Mouse (Mus musculus): ENCODE results near the gene Ints14. TPM values are rescaled to one million over a fixed set of nuclear protein-coding genes. Genes with fewer than 3 reads are reported as not detected.
"Not testable (repeated sequence)": the region's sequence is repeated elsewhere in the genome, so short reads cannot be mapped to it uniquely, and the experiment has no call there.

Ints14 gene
- polyA plus RNA-seq, 1 experiment, result 19.9 TPM

DNA sequence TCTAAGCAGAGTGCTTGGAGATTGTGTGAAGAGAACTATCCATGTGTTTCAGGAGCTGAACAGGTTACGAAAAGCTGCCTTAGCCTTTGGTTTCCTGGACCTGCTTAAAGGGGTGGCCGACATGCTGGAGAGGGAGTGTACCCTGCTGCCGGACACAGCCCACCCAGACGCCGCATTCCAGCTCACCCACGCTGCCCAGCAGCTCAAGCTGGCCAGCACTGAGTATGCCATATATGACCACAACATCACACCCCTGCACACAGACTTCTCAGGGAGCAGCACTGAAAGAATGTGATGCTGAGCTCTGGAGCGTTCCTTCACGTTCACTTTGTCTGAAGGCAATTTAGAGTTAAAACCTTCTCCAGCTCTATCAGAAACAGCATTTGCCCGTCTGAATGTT is 25.1 kb downstream of the Ints14 start:
- Histone ChIP-seq H3K27me3 (ENCODE audit: control insufficient read depth, insufficient read depth, low read length) (no peaks in the 10 kb centered on the region), H3K27ac (ENCODE audit: control insufficient read depth, insufficient read depth, low read depth, low read length) (no peak overlapping the region), H3K4me3 (ENCODE audit: control insufficient read depth, low read depth, low read length) (no peak overlapping the region), H3K36me3 (ENCODE audit: control insufficient read depth, insufficient read depth, low read length) (peaks cover 4% of the 10 kb centered on the region), H3K4me1 (ENCODE audit: control insufficient read depth, insufficient read depth, low read length) (no peaks in the 10 kb centered on the region)
- no peak; the same call in 1 of the 2 replicates for TF ChIP-seq CTCF (IDR thresholded peaks at IDR 0.05; ENCODE audit: control insufficient read depth, insufficient read depth, insufficient replicate concordance, low read depth, low read length)
- TF ChIP-seq POLR2A (IDR thresholded peaks at IDR 0.05; ENCODE audit: control insufficient read depth, low read depth, low read length), result no peak

DNA sequence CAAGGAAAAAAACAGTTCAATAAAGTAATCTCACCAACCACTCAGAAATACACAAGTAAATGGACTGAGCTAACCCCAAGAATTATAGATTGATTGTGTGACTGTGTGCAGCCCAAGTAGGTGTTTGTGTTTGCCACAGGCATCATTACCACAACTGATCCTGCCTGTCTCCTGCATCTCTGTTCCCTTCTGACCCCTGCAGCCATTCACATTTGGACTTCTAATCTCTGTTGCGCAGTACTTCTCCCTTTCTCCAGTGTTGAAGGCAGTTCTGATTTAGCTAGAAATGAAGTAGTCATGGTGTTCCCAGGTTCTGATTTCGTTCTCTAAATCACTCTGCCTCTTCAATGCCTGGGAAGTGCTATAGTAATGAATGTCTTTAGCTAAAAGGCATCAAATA is 26.9 kb downstream of the Ints14 start:
- no peak for TF ChIP-seq POLR2A (IDR thresholded peaks at IDR 0.05; ENCODE audit: control insufficient read depth, low read depth, low read length)
- no peak for TF ChIP-seq CTCF (IDR thresholded peaks at IDR 0.05; ENCODE audit: control insufficient read depth, insufficient read depth, insufficient replicate concordance, low read depth, low read length)
- Histone ChIP-seq H3K27ac (ENCODE audit: control insufficient read depth, insufficient read depth, low read depth, low read length) (no peak overlapping the region), H3K27me3 (ENCODE audit: control insufficient read depth, insufficient read depth, low read length) (no peaks in the 10 kb centered on the region), H3K4me1 (ENCODE audit: control insufficient read depth, insufficient read depth, low read length) (no peaks in the 10 kb centered on the region), H3K36me3 (ENCODE audit: control insufficient read depth, insufficient read depth, low read length) (peaks cover 4% of the 10 kb centered on the region), H3K4me3 (ENCODE audit: control insufficient read depth, low read depth, low read length) (no peak overlapping the region)

DNA sequence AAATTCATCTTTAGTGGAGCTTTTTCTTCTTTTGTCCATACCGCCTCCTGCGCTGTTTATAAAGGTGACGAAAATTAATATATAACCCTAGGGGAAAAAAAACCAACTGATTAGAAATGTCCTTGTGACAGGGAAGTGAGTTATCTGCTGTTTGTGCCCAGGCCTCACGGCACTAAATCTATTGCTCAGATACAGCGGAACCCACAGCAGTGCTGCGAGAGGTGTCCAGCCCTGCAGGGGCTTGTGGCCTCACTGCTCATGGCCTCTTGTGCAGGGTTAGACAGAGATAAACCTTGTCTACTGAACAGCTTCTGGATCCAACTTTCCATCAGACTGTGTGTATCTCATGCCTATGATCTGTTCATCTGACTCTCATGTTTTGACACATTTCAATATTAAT is 27.7 kb downstream of the Ints14 start:
- Histone ChIP-seq H3K4me1 (ENCODE audit: control insufficient read depth, insufficient read depth, low read length) (no peaks in the 10 kb centered on the region), H3K27me3 (ENCODE audit: control insufficient read depth, insufficient read depth, low read length) (no peaks in the 10 kb centered on the region), H3K4me3 (ENCODE audit: control insufficient read depth, low read depth, low read length) (no peak overlapping the region), H3K36me3 (ENCODE audit: control insufficient read depth, insufficient read depth, low read length) (peaks cover 4% of the 10 kb centered on the region), H3K27ac (ENCODE audit: control insufficient read depth, insufficient read depth, low read depth, low read length) (no peak overlapping the region)
- TF ChIP-seq POLR2A (IDR thresholded peaks at IDR 0.05; ENCODE audit: control insufficient read depth, low read depth, low read length), result no peak

DNA sequence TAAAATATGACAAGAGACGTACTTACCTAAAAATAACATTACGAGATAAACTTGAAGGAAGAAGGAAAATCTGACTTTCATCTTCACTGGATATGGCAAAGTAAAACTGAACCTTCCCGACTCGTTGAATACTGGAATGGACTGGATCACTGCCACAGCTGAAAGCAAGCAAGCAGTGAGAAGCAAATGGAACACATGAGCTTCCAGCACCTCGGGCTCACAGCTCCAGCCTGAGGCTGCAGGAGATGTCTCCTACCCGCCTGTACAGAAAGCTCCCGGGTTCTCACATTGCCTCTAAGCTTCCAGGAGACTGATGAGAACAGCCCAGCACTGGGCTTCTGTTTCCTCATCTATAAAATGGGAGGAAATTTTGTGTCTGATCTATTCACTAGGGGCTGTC is 29.6 kb downstream of the Ints14 start:
- Histone ChIP-seq H3K4me1 (ENCODE audit: control insufficient read depth, insufficient read depth, low read length) (no peaks in the 10 kb centered on the region), H3K27me3 (ENCODE audit: control insufficient read depth, insufficient read depth, low read length) (no peaks in the 10 kb centered on the region), H3K36me3 (ENCODE audit: control insufficient read depth, insufficient read depth, low read length) (peaks cover 4% of the 10 kb centered on the region), H3K4me3 (ENCODE audit: control insufficient read depth, low read depth, low read length) (no peak overlapping the region), H3K27ac (ENCODE audit: control insufficient read depth, insufficient read depth, low read depth, low read length) (no peak overlapping the region)
- no peak for TF ChIP-seq CTCF (IDR thresholded peaks at IDR 0.05; ENCODE audit: control insufficient read depth, insufficient read depth, insufficient replicate concordance, low read depth, low read length)
- no peak for TF ChIP-seq POLR2A (IDR thresholded peaks at IDR 0.05; ENCODE audit: control insufficient read depth, low read depth, low read length)

DNA sequence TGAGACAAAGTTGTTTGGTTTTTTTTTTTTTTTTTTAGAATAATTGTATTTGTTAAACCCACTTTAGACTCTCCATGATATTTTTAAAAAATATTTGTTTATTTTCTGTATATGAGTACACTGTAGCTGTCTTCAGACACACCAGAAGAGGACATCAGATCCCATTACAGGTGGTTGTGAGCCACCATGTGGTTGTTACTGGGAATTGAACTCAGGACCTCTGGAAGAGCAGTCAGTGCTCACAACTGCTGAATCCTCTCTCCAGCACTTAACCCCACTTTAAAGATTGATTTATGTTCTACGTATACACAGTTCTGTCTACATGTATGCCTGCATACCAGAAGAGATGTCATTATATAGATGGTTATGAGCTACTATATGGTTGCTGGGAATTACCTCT is 34.8 kb downstream of the Ints14 start:
- H3K4me1 ChIP-seq (ENCODE audit: control insufficient read depth, insufficient read depth, low read length); H3K36me3 ChIP-seq (ENCODE audit: control insufficient read depth, insufficient read depth, low read length); H3K27me3 ChIP-seq (ENCODE audit: control insufficient read depth, insufficient read depth, low read length); H3K4me3 ChIP-seq (ENCODE audit: control insufficient read depth, low read depth, low read length); H3K27ac ChIP-seq (ENCODE audit: control insufficient read depth, insufficient read depth, low read depth, low read length): not testable (repeated sequence)

DNA sequence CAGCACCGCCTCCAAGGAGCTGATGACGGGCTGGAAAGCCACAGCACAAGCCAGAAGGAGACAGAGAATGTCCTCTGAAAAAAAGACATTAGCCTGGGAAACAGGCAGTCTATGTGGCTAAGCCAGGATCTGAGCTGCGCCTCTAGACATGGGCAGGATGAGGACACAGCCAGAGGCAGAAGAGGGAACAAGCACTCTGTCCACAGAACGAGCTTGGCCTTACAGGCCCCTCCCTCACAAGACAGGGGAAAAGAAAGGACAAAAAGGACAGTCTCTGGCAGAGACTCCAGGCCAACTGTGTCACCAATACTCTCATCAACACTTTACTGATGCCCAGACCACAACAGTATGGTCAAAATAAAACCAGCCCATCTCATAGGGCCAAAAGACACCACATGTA is 40.8 kb downstream of the Ints14 start:
- Histone ChIP-seq H3K4me1 (ENCODE audit: control insufficient read depth, insufficient read depth, low read length) (no peaks in the 10 kb centered on the region), H3K27me3 (ENCODE audit: control insufficient read depth, insufficient read depth, low read length) (no peaks in the 10 kb centered on the region), H3K4me3 (ENCODE audit: control insufficient read depth, low read depth, low read length) (no peak overlapping the region), H3K27ac (ENCODE audit: control insufficient read depth, insufficient read depth, low read depth, low read length) (no peak overlapping the region), H3K36me3 (ENCODE audit: control insufficient read depth, insufficient read depth, low read length) (peaks cover 1% of the 10 kb centered on the region)
- TF ChIP-seq CTCF (IDR thresholded peaks at IDR 0.05; ENCODE audit: control insufficient read depth, insufficient read depth, insufficient replicate concordance, low read depth, low read length) (no peak), POLR2A (IDR thresholded peaks at IDR 0.05; ENCODE audit: control insufficient read depth, low read depth, low read length) (no peak)

DNA sequence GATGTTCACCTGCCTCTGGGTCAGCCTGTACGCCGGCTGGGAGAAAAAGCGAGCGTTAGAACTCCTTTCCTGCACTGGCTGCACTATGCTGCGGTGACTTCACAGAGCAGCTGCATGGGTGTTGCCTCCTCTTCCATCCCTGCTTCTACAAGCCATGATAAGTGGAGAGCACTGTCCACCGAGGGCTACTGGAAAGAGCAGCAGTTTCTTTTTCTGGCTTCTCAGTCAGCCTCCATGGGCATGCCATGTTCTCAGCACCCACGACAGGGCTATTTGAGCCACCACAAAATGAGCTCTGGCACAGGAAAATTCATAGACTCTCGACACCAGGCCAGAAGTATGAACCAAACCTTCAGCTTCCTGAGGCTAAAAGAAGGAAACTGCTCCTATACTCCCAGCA is 45.0 kb downstream of the Ints14 start:
- H3K36me3 ChIP-seq (ENCODE audit: control insufficient read depth, insufficient read depth, low read length), result no peaks in the 10 kb centered on the region; the same call in 1 of the 2 replicates
- no peak overlapping the region for H3K4me3 ChIP-seq (ENCODE audit: control insufficient read depth, low read depth, low read length)
- no peaks in the 10 kb centered on the region for H3K27me3 ChIP-seq (ENCODE audit: control insufficient read depth, insufficient read depth, low read length)
- H3K4me1 ChIP-seq (ENCODE audit: control insufficient read depth, insufficient read depth, low read length), result no peaks in the 10 kb centered on the region
- TF ChIP-seq CTCF (IDR thresholded peaks at IDR 0.05; ENCODE audit: control insufficient read depth, insufficient read depth, insufficient replicate concordance, low read depth, low read length), result no peak
- TF ChIP-seq POLR2A (IDR thresholded peaks at IDR 0.05; ENCODE audit: control insufficient read depth, low read depth, low read length), result no peak
- H3K27ac ChIP-seq (ENCODE audit: control insufficient read depth, insufficient read depth, low read depth, low read length), result no peak overlapping the region

DNA sequence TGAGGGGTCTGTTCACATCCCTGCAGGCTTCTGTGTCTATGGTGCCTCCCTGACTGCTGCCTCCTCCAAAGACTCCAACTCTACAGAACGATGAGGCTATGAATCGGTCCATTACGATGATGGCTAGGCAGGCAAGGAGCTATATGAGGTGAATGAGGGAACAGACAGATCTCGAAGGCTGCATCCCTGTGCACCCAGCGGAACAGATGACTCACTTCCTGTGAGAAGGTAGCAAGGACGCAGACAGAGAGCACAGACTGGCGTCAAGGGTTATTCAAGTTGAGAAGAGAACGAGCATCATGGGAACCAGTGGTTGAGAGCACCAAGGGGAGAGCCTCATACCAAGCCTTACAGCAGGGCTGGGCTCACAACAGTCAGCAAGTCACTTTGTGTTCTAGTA is 49.9 kb downstream of the Ints14 start:
- H3K27ac ChIP-seq (ENCODE audit: control insufficient read depth, insufficient read depth, low read depth, low read length), result no peak overlapping the region
- H3K4me1 ChIP-seq (ENCODE audit: control insufficient read depth, insufficient read depth, low read length), result no peaks in the 10 kb centered on the region
- TF ChIP-seq POLR2A (IDR thresholded peaks at IDR 0.05; ENCODE audit: control insufficient read depth, low read depth, low read length), result no peak
- TF ChIP-seq CTCF (IDR thresholded peaks at IDR 0.05; ENCODE audit: control insufficient read depth, insufficient read depth, insufficient replicate concordance, low read depth, low read length), result no peak
- H3K4me3 ChIP-seq (ENCODE audit: control insufficient read depth, low read depth, low read length), result no peak overlapping the region
- no peaks in the 10 kb centered on the region for H3K36me3 ChIP-seq (ENCODE audit: control insufficient read depth, insufficient read depth, low read length)
- no peaks in the 10 kb centered on the region for H3K27me3 ChIP-seq (ENCODE audit: control insufficient read depth, insufficient read depth, low read length)

All from testis, adult 2 months (tissue).